Mouse (Mus musculus): ENCODE data around the gene Il31ra.

DNA sequence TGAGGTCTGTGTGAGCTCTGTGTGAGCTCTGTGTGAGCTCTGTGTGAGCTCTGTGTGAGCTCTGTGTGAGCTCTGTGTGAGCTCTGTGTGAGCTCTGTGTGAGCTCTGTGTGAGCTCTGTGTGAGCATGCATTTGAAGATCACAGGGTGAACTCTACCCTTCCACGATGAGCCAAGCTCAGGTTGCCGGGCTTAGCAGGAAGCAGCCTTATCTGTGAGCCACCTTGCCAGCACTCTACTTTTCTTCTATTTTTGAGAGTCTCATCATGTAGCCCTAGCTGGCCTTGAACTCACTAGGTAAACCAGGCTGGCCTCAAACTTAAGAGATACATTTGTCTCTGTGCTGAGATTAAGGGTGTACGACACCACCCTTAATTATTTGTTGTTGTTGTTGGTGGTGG, 42.3 kb upstream of the Il31ra start:
- TF ChIP-seq CTCF (IDR thresholded peaks at IDR 0.05; ENCODE audit: borderline replicate concordance, control insufficient read depth, extremely low read depth, insufficient read depth, low read length, poor library complexity) (no peak), POLR2A (IDR thresholded peaks at IDR 0.05; ENCODE audit: control insufficient read depth, extremely low read depth, insufficient read depth, low read length, poor library complexity) (no peak)

Data from thymus, adult 2 months (tissue).